Mouse (Mus musculus) embryonic facial prominence, embryonic 15.5 days (tissue): Measurements from ENCODE around the gene Orai3. TPM values are rescaled to one million over a fixed set of nuclear protein-coding genes. Genes with fewer than 3 reads are reported as not detected.

Source experiments
- ATAC-seq: fragments of 200-750 bp; cut with Nextera tagmentation; 2 replicates; pipeline ENCODE4 v1.8.0; 2017; ENCODE audit warnings: low read depth, moderate TSS enrichment; ENCODE audit not compliant: insufficient number of reproducible peaks, low FRiP score, low TSS enrichment
- H3K27ac ChIP-seq: fragments of 300-500 bp; sonication (generic); replicated peaks from 2 replicates; pipeline ENCODE4 v1.5.1; 2015; ENCODE audit warnings: mild to moderate bottlenecking, inconsistent platforms
- H3K27me3 ChIP-seq: fragments of 300-500 bp; sonication (generic); 2 replicates; pipeline ENCODE4 v1.6.1; 2015; ENCODE audit warnings: inconsistent platforms
- H3K36me3 ChIP-seq: fragments of 300-500 bp; sonication (generic); 2 replicates; pipeline ENCODE4 v1.6.1; 2015; ENCODE audit warnings: mild to moderate bottlenecking, inconsistent platforms
- H3K4me1 ChIP-seq: fragments of 300-500 bp; sonication (generic); 2 replicates; pipeline ENCODE4 v1.6.1; 2015; ENCODE audit warnings: inconsistent platforms
- H3K4me2 ChIP-seq: fragments of 300-500 bp; sonication (generic); replicated peaks from 2 replicates; pipeline ENCODE4 v1.6.1; 2015; ENCODE audit warnings: mild to moderate bottlenecking, inconsistent platforms
- H3K4me3 ChIP-seq: fragments of 300-500 bp; sonication (generic); replicated peaks from 2 replicates; pipeline ENCODE4 v1.5.1; 2015; ENCODE audit warnings: mild to moderate bottlenecking, inconsistent platforms
- H3K9ac ChIP-seq: fragments of 300-500 bp; sonication (generic); 2 replicates; pipeline ENCODE4 v1.6.1; 2015; ENCODE audit warnings: inconsistent platforms
- H3K9me3 ChIP-seq: fragments of 300-500 bp; sonication (generic); replicated peaks from 2 replicates; pipeline ENCODE4 v1.6.1; 2016; ENCODE audit warnings: inconsistent platforms
- WGBS: fragments of 180-500 bp; shearing (Covaris S2); methylation state at CpG from one replicate; pipeline ENCODE4 v1.1.7; 2015; 5-methylcytosine and 5-hydroxymethylcytosine counted together
- polyA plus RNA-seq: library from polyadenylated mRNA; unstranded; fragments of >200 nt; fragmentation: Nextera tagmentation; extraction: Ambion mirVana; gene quantifications from 2 replicates; pipeline ENCODE4 v1.2.1, GENCODE M21; 2015

The Orai3 gene
- polyA plus RNA-seq, 1 experiment from 2014 or later = 28.1 TPM

DNA sequence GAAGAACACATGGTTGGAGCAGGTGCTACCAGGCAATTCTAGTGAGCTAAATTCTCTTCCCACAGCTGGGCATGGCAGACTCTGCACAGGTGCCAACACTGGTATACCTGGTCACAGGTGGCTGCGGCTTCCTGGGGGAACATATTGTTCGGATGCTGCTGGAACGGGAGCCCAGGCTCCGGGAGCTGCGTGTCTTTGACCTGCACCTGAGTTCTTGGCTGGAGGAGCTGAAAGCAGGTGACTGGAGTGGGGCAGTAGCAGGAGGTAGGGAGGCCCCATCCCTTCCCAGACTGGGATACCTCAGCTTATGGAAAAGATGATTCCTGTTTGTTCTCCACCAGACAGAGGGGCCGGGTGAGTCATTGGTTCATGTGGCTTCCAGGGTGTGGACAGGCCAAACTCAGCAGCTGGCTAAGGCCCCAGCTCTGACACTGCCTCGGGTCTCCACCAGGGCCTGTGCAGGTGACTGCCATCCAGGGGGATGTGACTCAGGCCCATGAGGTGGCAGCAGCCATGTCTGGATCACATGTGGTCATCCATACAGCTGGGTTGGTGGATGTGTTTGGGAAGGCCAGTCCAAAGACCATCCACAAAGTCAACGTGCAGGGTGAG, 31.5 kb downstream of the Orai3 start:
- ATAC-seq = no peak
- H3K9ac ChIP-seq = no peak overlapping the region
- peak overlapping the region; percentile 69 for H3K27ac ChIP-seq
- H3K4me3 ChIP-seq = peak overlapping the region; percentile 35
- H3K27me3 ChIP-seq = no peaks in the 10 kb centered on the region
- no peaks in the 10 kb centered on the region for H3K9me3 ChIP-seq
- peaks cover 69% of the 10 kb centered on the region for H3K36me3 ChIP-seq
- H3K4me2 ChIP-seq = peak overlapping the region; percentile 49
- 90% methylated on average over 8 of the region's 8 CpGs for WGBS
- H3K4me1 ChIP-seq = peaks cover 14% of the 10 kb centered on the region

GRCm38 (mm10) chr7:127802313-127802712, 32.7 kb downstream of the Orai3 start:
- WGBS = 92% methylated on average over 17 of the region's 17 CpGs
- Histone ChIP-seq H3K36me3 (peaks cover 57% of the 10 kb centered on the region), H3K4me2 (no peak overlapping the region), H3K9me3 (no peaks in the 10 kb centered on the region), H3K4me1 (peaks cover 14% of the 10 kb centered on the region), H3K27me3 (no peaks in the 10 kb centered on the region), H3K27ac (no peak overlapping the region), H3K4me3 (no peak overlapping the region), H3K9ac (no peak overlapping the region)
- ATAC-seq = no peak

DNA sequence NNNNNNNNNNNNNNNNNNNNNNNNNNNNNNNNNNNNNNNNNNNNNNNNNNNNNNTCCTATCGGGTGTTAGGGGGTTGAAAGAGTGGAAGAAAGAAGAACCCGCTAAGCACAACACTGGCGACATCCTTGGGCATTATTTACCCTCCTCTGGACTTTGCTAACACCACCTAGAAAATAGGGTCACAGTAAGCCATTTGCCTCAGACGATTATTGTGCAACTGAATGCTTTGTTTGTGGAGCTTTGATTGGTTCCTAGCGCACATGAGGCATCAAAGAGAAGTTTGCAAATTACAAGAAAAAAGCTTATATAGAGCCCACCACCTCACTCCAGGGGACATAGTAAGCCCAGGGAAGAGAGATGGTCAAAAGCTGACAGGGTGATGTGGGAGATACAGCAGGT, 39.2 kb downstream of the Orai3 start:
- Histone ChIP-seq H3K27ac (no peak overlapping the region), H3K36me3 (peaks cover 27% of the 10 kb centered on the region), H3K4me2 (no peak overlapping the region), H3K27me3 (no peaks in the 10 kb centered on the region), H3K4me1 (no peaks in the 10 kb centered on the region; the same call in 1 of the 2 replicates), H3K9me3 (no peaks in the 10 kb centered on the region), H3K9ac (no peak overlapping the region), H3K4me3 (no peak overlapping the region)
- ATAC-seq = no peak
- 75% methylated on average over 5 of the region's 5 CpGs for WGBS

GRCm38 (mm10) chr7:127809846-127810245, 40.2 kb downstream of the Orai3 start:
- H3K4me3 ChIP-seq = no peak overlapping the region
- H3K9ac ChIP-seq = no peak overlapping the region
- H3K36me3 ChIP-seq = peaks cover 24% of the 10 kb centered on the region
- no peak overlapping the region for H3K27ac ChIP-seq
- ATAC-seq = no peak
- H3K4me1 ChIP-seq = no peaks in the 10 kb centered on the region; the same call in 1 of the 2 replicates
- 90% methylated on average over 1 of the region's 1 CpGs for WGBS
- H3K9me3 ChIP-seq = no peaks in the 10 kb centered on the region
- no peak overlapping the region for H3K4me2 ChIP-seq
- H3K27me3 ChIP-seq = no peaks in the 10 kb centered on the region

DNA sequence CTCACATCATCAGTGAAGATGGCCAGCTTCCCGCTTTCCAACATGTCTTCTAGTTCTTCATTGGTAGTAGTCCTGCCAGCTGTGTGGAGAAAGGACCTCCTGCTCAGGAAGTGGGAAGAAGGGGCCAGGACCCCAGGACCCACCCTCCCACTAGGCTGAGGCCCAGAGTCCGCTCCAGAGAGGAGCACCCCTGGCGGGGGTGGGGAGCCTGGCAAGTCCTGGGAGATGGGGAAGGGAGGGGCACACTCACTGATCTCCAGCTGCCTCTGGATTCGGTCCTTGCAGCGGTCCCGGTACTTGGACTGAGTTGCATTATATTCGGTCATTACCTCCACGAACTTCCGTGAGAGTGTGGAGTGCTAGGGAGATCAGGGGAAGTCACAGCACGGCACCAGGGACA, 41.0 kb downstream of the Orai3 start:
- peaks cover 2% of the 10 kb centered on the region; the same call in 1 of the 2 replicates for H3K4me1 ChIP-seq
- H3K4me2 ChIP-seq = no peak overlapping the region
- no peaks in the 10 kb centered on the region for H3K27me3 ChIP-seq
- no peak overlapping the region for H3K4me3 ChIP-seq
- no peaks in the 10 kb centered on the region for H3K9me3 ChIP-seq
- no peak overlapping the region for H3K9ac ChIP-seq
- H3K27ac ChIP-seq = no peak overlapping the region
- ATAC-seq = no peak
- H3K36me3 ChIP-seq = peaks cover 24% of the 10 kb centered on the region
- WGBS = 80% methylated on average over 10 of the region's 10 CpGs

DNA sequence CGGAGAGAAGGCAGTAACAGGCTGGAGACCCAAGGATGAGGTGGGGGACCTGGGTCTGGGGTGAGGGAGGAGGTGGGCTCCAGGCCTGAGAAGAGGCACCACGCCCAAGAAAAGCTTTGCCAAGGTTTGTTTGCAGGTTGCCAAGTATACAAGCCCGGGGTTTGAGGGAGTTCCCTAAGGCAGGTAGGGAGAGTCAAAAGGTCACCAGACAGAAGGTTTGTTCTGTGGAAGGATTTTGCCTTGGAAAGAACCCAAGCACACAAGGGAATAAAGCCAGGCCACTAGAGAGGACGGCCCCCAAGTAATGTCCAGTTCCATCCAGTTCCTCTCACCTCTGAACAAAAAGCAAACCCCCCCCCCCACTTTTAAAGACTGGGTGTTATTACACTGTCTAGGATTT, 41.6 kb downstream of the Orai3 start:
- H3K36me3 ChIP-seq = peaks cover 24% of the 10 kb centered on the region
- no peaks in the 10 kb centered on the region for H3K9me3 ChIP-seq
- ATAC-seq = no peak
- no peak overlapping the region for H3K4me3 ChIP-seq
- peaks cover 8% of the 10 kb centered on the region; the same call in 1 of the 2 replicates for H3K4me1 ChIP-seq
- 78% methylated on average over 4 of the region's 4 CpGs for WGBS
- no peaks in the 10 kb centered on the region for H3K27me3 ChIP-seq
- H3K4me2 ChIP-seq = no peak overlapping the region
- H3K27ac ChIP-seq = no peak overlapping the region
- H3K9ac ChIP-seq = no peak overlapping the region

GRCm38 (mm10) chr7:127812292-127812691, 42.7 kb downstream of the Orai3 start:
- Histone ChIP-seq H3K27ac (no peak overlapping the region), H3K4me2 (no peak overlapping the region), H3K9me3 (no peaks in the 10 kb centered on the region), H3K9ac (no peak overlapping the region), H3K4me3 (no peak overlapping the region), H3K27me3 (no peaks in the 10 kb centered on the region), H3K4me1 (peaks cover 11% of the 10 kb centered on the region; the same call in 1 of the 2 replicates), H3K36me3 (peaks cover 24% of the 10 kb centered on the region)
- 80% methylated on average over 3 of the region's 3 CpGs for WGBS
- no peak for ATAC-seq

DNA sequence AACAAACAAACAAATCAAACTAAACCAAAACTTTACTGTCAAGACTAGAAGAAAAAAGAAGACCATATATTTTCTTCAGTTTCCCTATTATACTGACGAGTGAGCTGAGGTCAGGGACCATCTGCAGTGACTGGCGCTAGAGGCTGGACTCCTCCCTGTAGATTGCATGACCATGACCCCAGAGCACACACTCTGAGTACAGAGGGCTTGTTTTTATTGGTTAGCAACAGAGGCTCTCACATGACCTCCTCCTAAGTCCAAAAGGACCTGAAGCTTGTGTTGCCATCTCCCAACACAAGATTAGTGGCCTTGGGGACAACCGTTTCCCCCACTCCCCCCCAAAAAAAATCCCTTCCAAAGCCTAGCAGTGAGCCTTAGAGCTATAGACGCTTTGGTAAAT, 44.2 kb downstream of the Orai3 start:
- Histone ChIP-seq H3K9me3 (no peaks in the 10 kb centered on the region), H3K27ac (no peak overlapping the region), H3K4me2 (no peak overlapping the region), H3K27me3 (no peaks in the 10 kb centered on the region), H3K9ac (no peak overlapping the region), H3K36me3 (peaks cover 18% of the 10 kb centered on the region), H3K4me1 (peaks cover 11% of the 10 kb centered on the region; the same call in 1 of the 2 replicates), H3K4me3 (no peak overlapping the region)
- ATAC-seq = no peak
- WGBS = 75% methylated on average over 4 of the region's 4 CpGs

DNA sequence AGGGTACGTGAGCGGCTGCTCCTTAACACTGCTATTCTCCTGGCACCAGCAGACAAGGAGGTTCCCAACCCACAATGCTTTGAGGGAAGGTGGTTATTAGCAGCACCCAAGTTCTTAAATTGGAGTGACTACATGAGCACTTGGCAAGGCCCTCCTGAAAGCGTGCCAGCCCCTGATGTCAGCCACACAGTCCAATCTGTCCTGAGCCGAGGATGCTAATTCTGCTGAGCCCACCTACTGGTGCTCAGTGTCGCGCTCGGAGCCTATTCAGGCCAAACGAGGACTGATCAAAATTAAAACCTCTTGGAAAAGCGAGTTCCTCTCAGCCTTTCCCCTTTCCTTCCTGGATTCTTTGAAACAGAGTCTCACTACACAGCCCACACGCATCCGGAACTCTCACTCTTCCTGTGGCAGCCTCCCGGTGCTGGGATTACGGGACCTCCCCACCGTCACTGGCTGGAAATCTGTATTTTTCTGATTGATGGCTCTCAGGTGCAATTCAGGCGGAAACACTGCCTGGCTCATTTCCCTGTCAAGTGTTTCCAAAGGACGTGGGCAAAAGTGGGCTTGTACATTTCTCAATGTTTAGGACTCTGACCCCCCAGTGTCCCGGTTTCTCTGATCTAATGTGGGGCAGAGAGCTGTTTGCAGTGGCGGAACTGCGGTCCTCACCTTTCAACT, 44.8 kb downstream of the Orai3 start:
- no peak for ATAC-seq
- H3K27ac ChIP-seq = no peak overlapping the region

DNA sequence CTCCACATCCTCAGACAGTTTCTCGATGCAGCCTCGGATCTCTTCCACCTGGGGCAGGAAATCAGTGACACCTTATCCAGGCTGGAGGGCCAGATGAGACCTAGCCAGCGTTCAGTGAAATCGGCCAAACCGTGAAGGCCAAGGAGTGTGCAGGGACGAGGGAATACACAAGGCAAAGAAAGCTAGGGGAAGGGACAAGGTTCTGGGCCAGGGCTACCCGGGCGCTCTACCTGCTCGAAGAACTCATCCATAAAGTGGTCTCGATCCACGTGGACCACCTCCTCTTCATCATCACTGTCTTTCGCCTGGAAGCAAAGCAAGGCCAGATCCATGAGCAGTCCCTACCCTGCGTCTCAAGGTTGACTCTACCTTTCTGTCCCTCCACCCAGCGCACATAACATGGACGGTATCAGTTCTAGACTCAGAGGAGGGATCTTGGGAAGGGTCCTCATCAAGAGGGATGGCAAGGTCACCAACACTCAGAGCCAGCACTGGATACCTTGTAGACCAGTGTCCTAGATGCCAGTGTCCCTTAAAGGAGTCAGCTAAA, 45.6 kb downstream of the Orai3 start:
- H3K4me1 ChIP-seq = peaks cover 11% of the 10 kb centered on the region; the same call in 1 of the 2 replicates
- no peaks in the 10 kb centered on the region for H3K27me3 ChIP-seq
- no peak overlapping the region for H3K9ac ChIP-seq
- peaks cover 14% of the 10 kb centered on the region for H3K36me3 ChIP-seq
- no peak overlapping the region for H3K27ac ChIP-seq
- 92% methylated on average over 15 of the region's 15 CpGs for WGBS
- no peak overlapping the region for H3K4me2 ChIP-seq
- no peaks in the 10 kb centered on the region for H3K9me3 ChIP-seq
- no peak for ATAC-seq
- no peak overlapping the region for H3K4me3 ChIP-seq

More for the DNA sequence above, 44.8 kb downstream of the Orai3 start:
- H3K36me3 ChIP-seq = peaks cover 18% of the 10 kb centered on the region
- H3K4me1 ChIP-seq = peaks cover 11% of the 10 kb centered on the region; the same call in 1 of the 2 replicates
- no peak overlapping the region for H3K4me2 ChIP-seq
- no peak overlapping the region for H3K4me3 ChIP-seq
- no peak overlapping the region for H3K9ac ChIP-seq
- no peaks in the 10 kb centered on the region for H3K27me3 ChIP-seq
- WGBS = 80% methylated on average over 19 of the region's 19 CpGs
- H3K9me3 ChIP-seq = no peaks in the 10 kb centered on the region

GRCm38 (mm10) chr7:127815954-127816821, 46.6 kb downstream of the Orai3 start:
- Histone ChIP-seq H3K4me2 (no peak overlapping the region), H3K4me1 (peaks cover 14% of the 10 kb centered on the region; the same call in 1 of the 2 replicates), H3K27ac (peak overlapping the region; percentile 45; the same call in 1 of the 2 replicates), H3K9ac (no peak overlapping the region), H3K27me3 (no peaks in the 10 kb centered on the region), H3K9me3 (no peaks in the 10 kb centered on the region), H3K4me3 (no peak overlapping the region), H3K36me3 (peaks cover 7% of the 10 kb centered on the region)
- peak; percentile 41; the same call in 1 of the 2 replicates for ATAC-seq
- WGBS = 46% methylated on average over 15 of the region's 15 CpGs
